9 mouse cellular contexts compared by ENCODE assay signal in the genomic region with DNA sequence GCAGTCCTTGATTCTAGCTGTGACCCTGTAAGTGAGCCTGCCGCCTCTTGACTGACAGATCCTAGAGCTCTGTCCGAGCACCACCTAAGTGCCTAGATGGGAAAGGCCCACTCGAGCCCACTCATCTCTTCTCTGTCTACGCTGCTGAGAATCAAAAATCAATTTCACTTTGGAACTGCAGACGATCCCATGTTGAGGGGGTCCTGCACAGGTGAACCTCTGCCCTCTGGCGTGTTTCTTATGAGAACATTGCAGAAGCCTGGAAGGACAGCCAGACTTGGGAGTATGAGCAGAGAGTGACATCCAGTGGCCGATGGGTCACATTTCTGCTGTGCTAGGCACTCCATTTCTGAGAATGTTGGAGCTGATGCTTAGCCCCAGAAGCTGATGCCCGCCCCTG. TPM values are rescaled to one million over a fixed set of nuclear protein-coding genes. Genes with fewer than 3 reads are reported as not detected.
DNase-seq lines count a peak whose midpoint lies in the region; ATAC-seq and TF ChIP-seq lines count a peak whose summit lies in the region.
"Had no signal": no experiment of that assay in that cellular context is flagged by ENCODE, and none has a peak within 500 bp of the region (broad histone marks: within the 10 kb centered on the region; RNA-seq: fewer than 3 reads in every experiment).

No protein-coding gene starts in this region.

- no peak for ATAC-seq in hindbrain, embryonic 12.5 days (ENCODE audit: low FRiP score)
- peak; percentile 49; the same call in 1 of the 2 replicates for ATAC-seq in forebrain, embryonic 12.5 days (ENCODE audit: low FRiP score)
- peak; percentile 80 to 81 for ATAC-seq in hematopoietic stem cell, adult 5-6 weeks (replicated peaks in 1 of 2; ENCODE audit: insufficient read depth in 1 of 2, low FRiP score in 2 of 2, low TSS enrichment in 1 of 2, low read depth in 1 of 2, poor library complexity in 2 of 2, severe bottlenecking in 2 of 2)
- ATAC-seq in limb, embryonic 11.5 days (ENCODE audit: insufficient number of reproducible peaks, low FRiP score, low TSS enrichment, low read depth), result no peak
- peak; percentile 65; the same call in 1 of the 2 replicates for ATAC-seq in midbrain, embryonic 13.5 days
- 0 out of 2 replicates have a peak, but pooled peaks have one; percentile 56 for ATAC-seq in stomach, postnatal 0 days (ENCODE audit: low FRiP score, low TSS enrichment)

- H3K9me3 ChIP-seq in hindbrain, embryonic 10.5 days, result no peaks in the 10 kb centered on the region
- H3K9me3 ChIP-seq in hindbrain, embryonic 12.5 days (replicated peaks), result no peaks in the 10 kb centered on the region
- H3K9me3 ChIP-seq in forebrain, embryonic 12.5 days, result no peaks in the 10 kb centered on the region
- H3K9me3 ChIP-seq in limb, embryonic 11.5 days (ENCODE audit: control insufficient read depth, low read length), result no peaks in the 10 kb centered on the region
- H3K9me3 ChIP-seq in midbrain, embryonic 13.5 days, result no peaks in the 10 kb centered on the region
- no peaks in the 10 kb centered on the region for H3K9me3 ChIP-seq in stomach, postnatal 0 days (ENCODE audit: control insufficient read depth, low read length)

- H3K4me2 ChIP-seq in hindbrain, embryonic 12.5 days (replicated peaks), result no peak overlapping the region
- no peak overlapping the region for H3K4me2 ChIP-seq in forebrain, embryonic 12.5 days
- H3K4me2 ChIP-seq in limb, embryonic 11.5 days (ENCODE audit: low read depth, severe bottlenecking), result no peak overlapping the region
- H3K4me2 ChIP-seq in midbrain, embryonic 13.5 days (replicated peaks), result no peak overlapping the region
- no peak overlapping the region for H3K4me2 ChIP-seq in stomach, postnatal 0 days (replicated peaks; ENCODE audit: low read depth)

- TF ChIP-seq EP300 in stomach, postnatal 0 days (optimal IDR thresholded peaks at IDR 0.05), result no peak

- DNase-seq in hindbrain, embryonic 10.5 days (ENCODE audit: low spot score), result peak; percentile 37
- peak; percentile 78 for DNase-seq in T-cell, adult 2 months (ENCODE audit: low spot score)
- peak; percentile 51 for DNase-seq in limb, embryonic 11.5 days (ENCODE audit: low spot score)
- DNase-seq in stomach, postnatal 0 days (ENCODE audit: low spot score), result peak; percentile 66

- no peaks in the 10 kb centered on the region for H3K4me1 ChIP-seq in hindbrain, embryonic 10.5 days (replicated peaks)
- no peaks in the 10 kb centered on the region for H3K4me1 ChIP-seq in hindbrain, embryonic 12.5 days
- H3K4me1 ChIP-seq in forebrain, embryonic 12.5 days, result no peaks in the 10 kb centered on the region
- no peaks in the 10 kb centered on the region for H3K4me1 ChIP-seq in limb, embryonic 11.5 days (ENCODE audit: control insufficient read depth, insufficient read depth, low read length)
- no peaks in the 10 kb centered on the region for H3K4me1 ChIP-seq in midbrain, embryonic 13.5 days (replicated peaks)
- H3K4me1 ChIP-seq in stomach, postnatal 0 days (replicated peaks; ENCODE audit: control insufficient read depth, insufficient read depth), result no peaks in the 10 kb centered on the region

- no peak overlapping the region for H3K9ac ChIP-seq in hindbrain, embryonic 12.5 days
- H3K9ac ChIP-seq in forebrain, embryonic 12.5 days, result no peak overlapping the region
- no peak overlapping the region for H3K9ac ChIP-seq in limb, embryonic 11.5 days (ENCODE audit: low read length)
- no peak overlapping the region for H3K9ac ChIP-seq in midbrain, embryonic 13.5 days (replicated peaks)
- H3K9ac ChIP-seq in stomach, postnatal 0 days (ENCODE audit: low read length), result no peak overlapping the region

- H3K4me3 ChIP-seq in hindbrain, embryonic 10.5 days, result no peak overlapping the region
- no peak overlapping the region for H3K4me3 ChIP-seq in hindbrain, embryonic 12.5 days
- no peak overlapping the region for H3K4me3 ChIP-seq in forebrain, embryonic 12.5 days (replicated peaks)
- H3K4me3 ChIP-seq in limb, embryonic 11.5 days (ENCODE audit: low read depth, low read length), result no peak overlapping the region
- no peak overlapping the region for H3K4me3 ChIP-seq in midbrain, embryonic 13.5 days (replicated peaks)
- H3K4me3 ChIP-seq in stomach, postnatal 0 days (ENCODE audit: low read depth, low read length), result no peak overlapping the region
- H3K4me3 ChIP-seq: myocyte had no signal

- peak; percentile 88 for TF ChIP-seq CTCF in stomach, postnatal 0 days (IDR thresholded peaks at IDR 0.05; ENCODE audit: low read depth)

- no peaks in the 10 kb centered on the region for H3K36me3 ChIP-seq in hindbrain, embryonic 10.5 days
- no peaks in the 10 kb centered on the region for H3K36me3 ChIP-seq in hindbrain, embryonic 12.5 days
- H3K36me3 ChIP-seq in forebrain, embryonic 12.5 days (replicated peaks), result no peaks in the 10 kb centered on the region
- no peaks in the 10 kb centered on the region for H3K36me3 ChIP-seq in limb, embryonic 11.5 days (ENCODE audit: control insufficient read depth, insufficient read depth, low read length)
- H3K36me3 ChIP-seq in midbrain, embryonic 13.5 days, result no peaks in the 10 kb centered on the region
- H3K36me3 ChIP-seq in stomach, postnatal 0 days (ENCODE audit: control insufficient read depth, insufficient read depth, low read length), result no peaks in the 10 kb centered on the region

- no peak overlapping the region for H3K27ac ChIP-seq in hindbrain, embryonic 10.5 days
- no peak overlapping the region for H3K27ac ChIP-seq in hindbrain, embryonic 12.5 days
- H3K27ac ChIP-seq in forebrain, embryonic 12.5 days, result no peak overlapping the region
- H3K27ac ChIP-seq in limb, embryonic 11.5 days (replicated peaks; ENCODE audit: low read depth, low read length), result no peak overlapping the region
- H3K27ac ChIP-seq in midbrain, embryonic 13.5 days, result no peak overlapping the region
- no peak overlapping the region for H3K27ac ChIP-seq in stomach, postnatal 0 days (replicated peaks)

- no peaks in the 10 kb centered on the region for H3K27me3 ChIP-seq in hindbrain, embryonic 10.5 days (ENCODE audit: insufficient read depth, poor library complexity, severe bottlenecking)
- H3K27me3 ChIP-seq in hindbrain, embryonic 12.5 days, result no peaks in the 10 kb centered on the region
- no peaks in the 10 kb centered on the region for H3K27me3 ChIP-seq in forebrain, embryonic 12.5 days
- H3K27me3 ChIP-seq in limb, embryonic 11.5 days (ENCODE audit: control insufficient read depth, insufficient read depth, low read length), result no peaks in the 10 kb centered on the region
- no peaks in the 10 kb centered on the region for H3K27me3 ChIP-seq in midbrain, embryonic 13.5 days
- no peaks in the 10 kb centered on the region for H3K27me3 ChIP-seq in stomach, postnatal 0 days (ENCODE audit: control insufficient read depth, insufficient read depth, low read length)

- 65% methylated on average over 8 of the region's 8 CpGs for WGBS in hindbrain, embryonic 10.5 days
- 58% methylated on average over 8 of the region's 8 CpGs for WGBS in hindbrain, embryonic 12.5 days
- 65% methylated on average over 8 of the region's 8 CpGs for WGBS in forebrain, embryonic 12.5 days
- WGBS in limb, embryonic 11.5 days, result 62% methylated on average over 8 of the region's 8 CpGs
- WGBS in midbrain, embryonic 13.5 days, result 67% methylated on average over 8 of the region's 8 CpGs
- 50% methylated on average over 8 of the region's 8 CpGs for WGBS in stomach, postnatal 0 days

RNA-seq across cellular contexts. Expression of a gene that starts 19.4 kb away (rescaled TPM):
- 0.14 TPM in 1 of 2 replicates, not detected in the other for polyA plus RNA-seq in hindbrain, embryonic 10.5 days (2016; fragmentation: Nextera tagmentation; extraction: Ambion mirVana)
- 0.09 TPM in 1 of 2 replicates, not detected in the other for polyA plus RNA-seq in hindbrain, embryonic 12.5 days (2016; fragmentation: Nextera tagmentation; extraction: Ambion mirVana)
- polyA plus RNA-seq in forebrain, embryonic 12.5 days (2016; fragmentation: Nextera tagmentation; extraction: Ambion mirVana), result not detected in 2 replicates
- total RNA-seq in hematopoietic stem cell, adult 5-6 weeks (2017), result 1.6 and 2.0 TPM in 2 replicates
- polyA plus RNA-seq in limb, embryonic 11.5 days (2014; fragmentation: Nextera tagmentation; extraction: Ambion mirVana), result 0.09 TPM in 1 of 2 replicates, not detected in the other
- 0.07 and 0.27 TPM in 2 replicates for polyA plus RNA-seq in midbrain, embryonic 13.5 days (2015; fragmentation: Nextera tagmentation; extraction: Ambion mirVana)
- polyA plus RNA-seq in stomach, postnatal 0 days (2015; fragmentation: Nextera tagmentation; extraction: Ambion mirVana), result 0.33 and 0.36 TPM in 2 replicates
- polyA plus RNA-seq: myocyte had no signal

Comparison
In these comparisons a context has a peak if more than half of its experiments do, and no peak if none do; other contexts are left out.
1. ATAC-seq: peak in forebrain, embryonic 12.5 days (single experiment), hematopoietic stem cell, adult 5-6 weeks (2 of 2), midbrain, embryonic 13.5 days (single experiment) and stomach, postnatal 0 days (single experiment); none in hindbrain, embryonic 12.5 days (single experiment) and limb, embryonic 11.5 days (single experiment).
2. Peak in every context shown above with its lines, with median percentiles within 50 percentile points of each other: DNase-seq.